Mouse (Mus musculus) hindbrain, embryonic 14.5 days (tissue): ENCODE measurements around the gene Cda. TPM values are rescaled to one million over a fixed set of nuclear protein-coding genes. Genes with fewer than 3 reads are reported as not detected.

ENCODE experiments used
- ATAC-seq: fragments of 200-750 bp; cut with Nextera tagmentation; 2 replicates; pipeline ENCODE4 v1.8.0; 2017; ENCODE audit warnings: moderate number of reproducible peaks, mild to moderate bottlenecking, moderate TSS enrichment, moderate library complexity; ENCODE audit not compliant: low FRiP score
- DNase-seq: peaks from one replicate; pipeline ENCODE4 v3.0.0-alpha.2; 2015; ENCODE audit warnings: low spot score
- H3K27ac ChIP-seq: fragments of 300-500 bp; sonication (generic); 2 replicates; pipeline ENCODE4 v1.5.1; 2014; ENCODE audit warnings: mild to moderate bottlenecking, moderate library complexity
- H3K27me3 ChIP-seq: fragments of 300-500 bp; sonication (generic); 2 replicates; pipeline ENCODE4 v1.6.1; 2014; ENCODE audit warnings: mild to moderate bottlenecking, low read length, mixed read lengths; ENCODE audit not compliant: control insufficient read depth, insufficient read depth
- H3K36me3 ChIP-seq: fragments of 300-500 bp; sonication (generic); replicated peaks from 2 replicates; pipeline ENCODE4 v1.6.1; 2014; ENCODE audit not compliant: control insufficient read depth, insufficient read depth
- H3K4me1 ChIP-seq: fragments of 300-500 bp; sonication (generic); replicated peaks from 2 replicates; pipeline ENCODE4 v1.6.1; 2014; ENCODE audit warnings: antibody characterized with exemption, low read length, mixed read lengths; ENCODE audit not compliant: control insufficient read depth, insufficient read depth
- H3K4me2 ChIP-seq: fragments of 300-500 bp; sonication (generic); replicated peaks from 2 replicates; pipeline ENCODE4 v1.6.1; 2014; ENCODE audit warnings: mild to moderate bottlenecking, moderate library complexity
- H3K4me3 ChIP-seq: fragments of 300-500 bp; sonication (generic); replicated peaks from 2 replicates; pipeline ENCODE4 v1.5.1; 2014; ENCODE audit warnings: mild to moderate bottlenecking, low read length
- H3K9ac ChIP-seq: fragments of 300-500 bp; sonication (generic); 2 replicates; pipeline ENCODE4 v1.6.1; 2014
- H3K9me3 ChIP-seq: fragments of 300-500 bp; sonication (generic); 2 replicates; pipeline ENCODE4 v1.6.1; 2016; ENCODE audit warnings: low read length; ENCODE audit not compliant: control insufficient read depth
- WGBS: fragments of 180-500 bp; shearing (Covaris S2); extraction: QIAGEN DNeasy Blood & Tissue Kit; methylation state at CpG from one replicate; pipeline ENCODE4 v1.1.7; 2014; 5-methylcytosine and 5-hydroxymethylcytosine counted together
- polyA plus RNA-seq: library from polyadenylated mRNA; unstranded; fragments of >200 nt; fragmentation: Nextera tagmentation; extraction: Ambion mirVana; gene quantifications from 2 replicates; pipeline ENCODE4 v1.2.1, GENCODE M21; 2014

The Cda gene
- polyA plus RNA-seq, 1 experiment from 2014 or later, result 6.4 TPM

DNA sequence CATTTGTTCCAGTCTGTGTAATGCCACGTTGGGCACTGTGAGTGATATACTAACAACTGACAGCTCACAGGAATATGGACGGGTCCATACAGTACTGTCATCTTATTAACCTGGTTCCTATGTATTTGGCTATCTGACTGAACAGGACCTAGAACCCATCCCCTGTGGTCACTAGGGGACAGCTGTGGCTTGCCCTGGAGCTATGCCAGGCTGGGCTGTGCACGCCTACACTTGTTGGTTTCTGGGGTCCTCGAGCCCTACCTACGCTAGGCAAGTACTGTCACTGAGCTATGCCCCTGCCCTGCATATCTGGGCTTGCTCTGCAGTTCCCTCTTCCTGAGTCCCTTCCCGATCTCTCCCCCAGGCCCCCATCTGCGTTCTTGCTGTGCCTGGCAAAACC is 46.3 kb downstream of the Cda start:
- Histone ChIP-seq H3K36me3 (peaks cover 19% of the 10 kb centered on the region), H3K27me3 (no peaks in the 10 kb centered on the region), H3K4me3 (no peak overlapping the region), H3K9ac (no peak overlapping the region), H3K4me1 (peaks cover 18% of the 10 kb centered on the region), H3K9me3 (no peaks in the 10 kb centered on the region), H3K4me2 (no peak overlapping the region), H3K27ac (no peak overlapping the region)
- no peak for DNase-seq
- WGBS, result 81% methylated on average over 7 of the region's 7 CpGs
- ATAC-seq, result no peak

DNA sequence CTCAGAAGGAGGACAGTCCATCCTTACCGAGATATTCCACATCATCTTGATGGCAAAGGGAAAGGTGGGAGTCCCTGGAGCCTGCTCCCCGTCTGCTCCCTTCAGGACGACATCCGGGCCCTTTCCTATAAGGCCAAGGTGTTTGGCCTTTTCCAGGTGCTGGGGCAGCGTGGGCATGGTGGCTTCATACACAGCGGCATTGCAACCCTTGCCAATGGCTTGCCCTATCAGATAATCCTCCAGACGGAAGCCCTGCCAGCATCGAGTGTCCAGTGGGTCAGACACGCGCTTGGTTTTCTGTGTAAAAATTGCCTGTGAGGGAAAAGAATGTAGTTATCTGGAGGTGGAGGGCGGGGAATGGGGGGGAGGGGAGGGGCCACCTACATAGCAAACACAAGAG is 47.1 kb downstream of the Cda start:
- Histone ChIP-seq H3K9me3 (no peaks in the 10 kb centered on the region), H3K9ac (no peak overlapping the region), H3K27me3 (no peaks in the 10 kb centered on the region), H3K4me2 (no peak overlapping the region), H3K4me3 (no peak overlapping the region), H3K4me1 (peaks cover 18% of the 10 kb centered on the region), H3K27ac (no peak overlapping the region), H3K36me3 (peaks cover 24% of the 10 kb centered on the region)
- 88% methylated on average over 11 of the region's 11 CpGs for WGBS
- DNase-seq (no peak), ATAC-seq (no peak)

DNA sequence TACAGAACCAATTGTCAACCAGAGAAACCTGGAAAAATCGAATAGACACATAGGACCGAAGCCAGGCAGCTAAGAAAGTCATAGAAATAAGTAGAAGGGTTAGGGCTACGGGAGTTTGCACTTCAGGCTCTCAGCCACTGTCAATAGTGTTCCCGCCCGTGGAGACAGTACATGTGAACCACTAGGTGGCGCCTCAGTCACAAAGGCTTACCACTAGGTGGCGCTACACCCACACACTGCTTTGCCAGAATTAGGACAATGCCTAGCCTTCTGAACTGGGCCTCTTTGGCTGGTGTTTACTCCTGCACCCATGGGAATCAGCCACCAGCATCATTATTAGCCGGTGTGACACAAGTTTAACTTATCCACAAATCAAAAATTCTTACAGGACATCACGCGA is 48.3 kb downstream of the Cda start:
- DNase-seq, result peak; percentile 87
- H3K9me3 ChIP-seq, result no peaks in the 10 kb centered on the region
- ATAC-seq, result no peak
- no peak overlapping the region for H3K4me3 ChIP-seq
- no peak overlapping the region for H3K4me2 ChIP-seq
- no peak overlapping the region for H3K9ac ChIP-seq
- no peaks in the 10 kb centered on the region for H3K27me3 ChIP-seq
- peaks cover 36% of the 10 kb centered on the region for H3K36me3 ChIP-seq
- no peak overlapping the region for H3K27ac ChIP-seq
- WGBS, result 31% methylated on average over 10 of the region's 10 CpGs
- H3K4me1 ChIP-seq, result peaks cover 14% of the 10 kb centered on the region

DNA sequence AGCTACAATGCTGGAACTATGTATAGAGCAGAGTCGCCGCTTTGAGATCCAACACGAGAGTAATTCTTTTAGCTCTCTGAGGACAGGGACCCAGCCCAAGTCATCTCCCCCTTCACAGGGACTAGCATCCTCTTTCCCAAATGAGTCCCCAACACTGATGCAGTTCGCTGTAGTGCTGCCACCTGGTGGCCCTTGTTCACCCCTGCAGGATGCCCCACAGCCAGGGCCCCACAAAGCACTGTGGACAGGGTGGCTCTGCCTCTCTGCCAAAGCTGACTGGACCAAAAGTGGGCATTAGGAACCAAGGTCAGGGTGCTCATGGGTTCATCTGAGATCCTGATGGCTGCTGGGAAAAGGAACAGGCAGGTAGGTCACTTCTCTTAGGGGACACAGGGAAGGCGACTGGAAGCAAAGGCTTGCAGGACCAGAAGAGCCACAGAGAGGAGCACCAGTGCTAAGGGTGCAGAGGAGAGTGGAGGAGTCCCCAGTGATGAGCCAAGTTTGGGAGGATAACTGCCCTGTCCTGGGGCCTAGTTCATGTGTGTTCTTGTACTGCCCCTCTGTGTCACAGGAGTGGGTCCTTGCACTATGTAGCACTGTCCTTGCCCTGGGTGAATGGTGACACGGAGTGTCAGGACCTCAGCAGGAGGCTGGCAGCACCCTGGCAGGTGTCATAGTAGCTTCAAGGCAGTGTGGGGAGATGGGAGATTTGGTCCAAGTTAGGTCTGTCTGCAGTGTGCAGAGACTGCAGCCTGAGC is 49.1 kb downstream of the Cda start:
- Histone ChIP-seq H3K4me2 (no peak overlapping the region), H3K4me3 (no peak overlapping the region), H3K36me3 (peaks cover 44% of the 10 kb centered on the region), H3K27me3 (no peaks in the 10 kb centered on the region), H3K9me3 (no peaks in the 10 kb centered on the region), H3K9ac (no peak overlapping the region), H3K27ac (no peak overlapping the region), H3K4me1 (peaks cover 8% of the 10 kb centered on the region)
- WGBS, result 49% methylated on average over 6 of the region's 6 CpGs
- ATAC-seq (0 out of 2 replicates have a peak, but pooled peaks have one; percentile 49), DNase-seq (peak; percentile 56)

DNA sequence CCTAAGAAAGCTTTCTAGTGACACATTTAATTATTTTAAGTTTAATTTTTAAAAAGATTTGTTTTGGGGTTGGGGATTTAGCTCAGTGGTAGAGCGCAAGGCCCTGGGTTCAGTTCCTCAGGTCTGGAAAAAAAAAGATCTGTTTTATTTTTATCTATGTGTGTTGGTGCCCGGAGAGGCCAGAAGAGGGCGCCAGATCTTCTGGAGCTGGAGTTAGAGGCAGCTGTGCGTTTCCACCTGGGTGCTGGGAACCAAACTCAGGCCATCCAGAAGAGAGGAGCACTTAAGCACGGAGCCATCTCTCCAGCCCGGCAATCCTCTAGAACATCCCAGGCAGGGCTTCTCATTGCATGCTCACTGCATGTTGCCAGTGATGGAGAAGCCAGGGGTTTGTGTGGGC is 51.4 kb downstream of the Cda start:
- Histone ChIP-seq H3K27me3 (no peaks in the 10 kb centered on the region), H3K9me3 (no peaks in the 10 kb centered on the region), H3K4me1 (no peaks in the 10 kb centered on the region), H3K27ac (no peak overlapping the region), H3K4me2 (no peak overlapping the region), H3K4me3 (no peak overlapping the region), H3K9ac (no peak overlapping the region), H3K36me3 (peaks cover 67% of the 10 kb centered on the region)
- no peak for ATAC-seq
- WGBS, result 90% methylated on average over 6 of the region's 6 CpGs
- no peak for DNase-seq

DNA sequence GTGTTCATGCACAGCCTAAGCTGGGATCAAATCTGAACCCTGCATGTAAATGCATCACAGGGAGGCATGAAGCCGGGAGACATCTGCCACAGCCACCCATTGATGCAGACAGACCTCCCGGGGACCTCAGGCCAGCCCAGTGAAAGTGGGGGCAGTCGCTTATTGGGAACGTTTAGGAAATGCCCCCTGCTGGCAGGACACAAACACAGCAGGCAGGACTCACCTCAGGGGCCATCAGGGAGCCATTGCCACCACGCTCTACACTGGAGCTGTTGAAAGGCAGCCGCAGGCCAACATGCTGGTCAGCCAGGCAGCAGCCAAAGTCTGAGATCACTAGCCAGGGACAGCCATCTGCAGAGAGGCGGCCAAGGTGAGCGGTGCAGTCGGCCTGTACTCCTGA is 52.0 kb downstream of the Cda start:
- H3K4me1 ChIP-seq, result no peaks in the 10 kb centered on the region
- no peaks in the 10 kb centered on the region for H3K27me3 ChIP-seq
- ATAC-seq, result no peak
- 70% methylated on average over 9 of the region's 9 CpGs for WGBS
- H3K4me2 ChIP-seq, result no peak overlapping the region
- H3K36me3 ChIP-seq, result peaks cover 73% of the 10 kb centered on the region
- no peak overlapping the region for H3K9ac ChIP-seq
- H3K9me3 ChIP-seq, result no peaks in the 10 kb centered on the region
- DNase-seq, result no peak
- no peak overlapping the region for H3K4me3 ChIP-seq
- no peak overlapping the region for H3K27ac ChIP-seq

DNA sequence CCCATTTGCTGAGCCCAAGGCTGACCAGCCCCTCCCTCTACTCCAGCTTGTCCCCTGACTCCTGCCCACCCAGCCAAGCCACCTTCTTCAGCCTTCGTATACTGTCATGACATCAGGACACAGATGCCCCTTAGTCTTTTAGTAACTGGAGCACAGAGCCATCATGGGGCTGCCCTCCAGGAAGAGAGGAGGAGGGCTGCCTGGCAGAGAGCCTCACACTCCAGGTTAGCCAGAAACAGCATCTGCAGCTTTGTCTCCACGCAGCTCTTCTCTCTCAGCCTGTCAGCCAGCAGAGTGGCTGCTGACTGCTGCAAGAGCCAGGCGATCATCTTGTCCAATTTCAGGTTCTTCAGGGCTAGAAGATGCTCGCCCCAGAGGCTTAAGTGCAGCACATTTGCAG is 54.0 kb downstream of the Cda start:
- Histone ChIP-seq H3K27me3 (no peaks in the 10 kb centered on the region), H3K4me1 (no peaks in the 10 kb centered on the region), H3K36me3 (peaks cover 84% of the 10 kb centered on the region), H3K27ac (no peak overlapping the region), H3K4me3 (no peak overlapping the region), H3K4me2 (no peak overlapping the region), H3K9me3 (no peaks in the 10 kb centered on the region), H3K9ac (no peak overlapping the region)
- DNase-seq (no peak), ATAC-seq (no peak)
- 88% methylated on average over 4 of the region's 4 CpGs for WGBS

DNA sequence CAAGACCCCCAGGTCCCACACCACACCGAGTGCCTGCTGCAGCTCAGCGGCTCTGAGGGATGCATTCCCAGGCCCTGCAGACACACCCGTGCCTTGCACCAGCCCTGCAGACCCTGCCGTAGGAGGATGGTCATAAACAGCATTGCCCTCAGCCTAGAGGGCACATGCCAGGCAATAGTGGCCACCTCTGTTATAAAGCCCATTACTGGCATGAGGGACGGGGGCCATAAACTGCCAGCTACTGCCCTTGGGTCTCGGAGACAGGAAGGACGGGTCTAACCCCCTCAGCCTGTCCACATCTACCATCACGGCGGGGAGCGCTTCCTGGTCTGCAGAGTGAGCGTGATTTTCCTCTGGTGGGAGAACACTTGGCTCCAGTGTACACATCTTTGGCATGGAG is 54.8 kb downstream of the Cda start:
- Histone ChIP-seq H3K27me3 (no peaks in the 10 kb centered on the region), H3K9me3 (no peaks in the 10 kb centered on the region), H3K4me1 (no peaks in the 10 kb centered on the region), H3K9ac (no peak overlapping the region), H3K4me3 (no peak overlapping the region), H3K4me2 (no peak overlapping the region), H3K36me3 (peaks cover 91% of the 10 kb centered on the region), H3K27ac (no peak overlapping the region)
- ATAC-seq, result no peak
- no peak for DNase-seq
- 95% methylated on average over 11 of the region's 11 CpGs for WGBS

DNA sequence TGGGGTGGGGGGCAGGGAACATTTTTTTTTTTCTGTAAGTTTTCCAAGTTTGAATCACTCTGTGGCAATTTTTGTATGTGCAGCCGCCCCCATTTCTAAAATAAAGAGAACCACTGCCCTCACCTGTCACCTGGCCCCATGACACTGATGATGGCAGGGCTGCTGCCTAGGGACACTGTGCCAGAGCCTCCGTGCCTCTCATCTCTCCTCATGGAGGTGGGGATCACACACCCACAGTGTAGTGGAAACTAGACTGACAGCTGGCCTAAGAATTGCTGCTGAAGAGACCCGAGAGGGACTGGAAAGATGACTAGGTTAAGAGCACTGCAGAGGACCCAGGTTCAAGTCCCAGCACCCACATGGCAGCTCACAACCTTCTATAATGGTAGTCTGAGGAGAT is 55.7 kb downstream of the Cda start:
- Histone ChIP-seq H3K9ac (no peak overlapping the region), H3K27me3 (no peaks in the 10 kb centered on the region), H3K4me3 (no peak overlapping the region), H3K9me3 (no peaks in the 10 kb centered on the region), H3K4me1 (no peaks in the 10 kb centered on the region), H3K4me2 (no peak overlapping the region), H3K27ac (no peak overlapping the region), H3K36me3 (peaks cover 86% of the 10 kb centered on the region)
- 93% methylated on average over 3 of the region's 3 CpGs for WGBS
- ATAC-seq (no peak), DNase-seq (no peak)

DNA sequence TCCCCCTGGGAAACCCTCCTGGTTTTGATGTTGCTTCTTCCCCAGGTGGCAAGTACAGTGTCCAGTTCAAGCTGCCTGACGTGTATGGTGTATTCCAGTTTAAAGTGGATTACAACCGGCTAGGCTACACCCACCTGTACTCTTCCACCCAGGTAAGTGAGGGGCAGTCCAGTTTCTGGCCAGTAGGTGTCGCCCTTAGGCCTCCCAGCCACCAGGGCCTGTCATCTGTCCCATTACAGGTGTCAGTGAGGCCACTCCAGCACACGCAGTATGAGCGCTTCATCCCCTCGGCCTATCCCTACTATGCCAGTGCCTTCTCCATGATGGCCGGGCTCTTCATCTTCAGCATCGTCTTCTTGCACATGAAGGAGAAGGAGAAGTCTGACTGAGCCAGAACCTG is 56.2 kb downstream of the Cda start:
- WGBS, result 69% methylated on average over 8 of the region's 8 CpGs
- H3K9ac ChIP-seq, result no peak overlapping the region
- peaks cover 85% of the 10 kb centered on the region for H3K36me3 ChIP-seq
- ATAC-seq, result no peak
- H3K9me3 ChIP-seq, result no peaks in the 10 kb centered on the region
- peaks cover 3% of the 10 kb centered on the region; the same call in 1 of the 2 replicates for H3K4me1 ChIP-seq
- no peaks in the 10 kb centered on the region for H3K27me3 ChIP-seq
- no peak overlapping the region for H3K4me3 ChIP-seq
- H3K27ac ChIP-seq, result no peak overlapping the region
- no peak overlapping the region for H3K4me2 ChIP-seq
- peak; percentile 54 for DNase-seq
